Mouse (Mus musculus): Measurements from ENCODE around the gene Mex3d. TPM values are rescaled to one million over a fixed set of nuclear protein-coding genes. Genes with fewer than 3 reads are reported as not detected.

Mex3d gene
- total RNA-seq, 2 experiments from 2014 or later, result 33.6 to 36.6 TPM

DNA sequence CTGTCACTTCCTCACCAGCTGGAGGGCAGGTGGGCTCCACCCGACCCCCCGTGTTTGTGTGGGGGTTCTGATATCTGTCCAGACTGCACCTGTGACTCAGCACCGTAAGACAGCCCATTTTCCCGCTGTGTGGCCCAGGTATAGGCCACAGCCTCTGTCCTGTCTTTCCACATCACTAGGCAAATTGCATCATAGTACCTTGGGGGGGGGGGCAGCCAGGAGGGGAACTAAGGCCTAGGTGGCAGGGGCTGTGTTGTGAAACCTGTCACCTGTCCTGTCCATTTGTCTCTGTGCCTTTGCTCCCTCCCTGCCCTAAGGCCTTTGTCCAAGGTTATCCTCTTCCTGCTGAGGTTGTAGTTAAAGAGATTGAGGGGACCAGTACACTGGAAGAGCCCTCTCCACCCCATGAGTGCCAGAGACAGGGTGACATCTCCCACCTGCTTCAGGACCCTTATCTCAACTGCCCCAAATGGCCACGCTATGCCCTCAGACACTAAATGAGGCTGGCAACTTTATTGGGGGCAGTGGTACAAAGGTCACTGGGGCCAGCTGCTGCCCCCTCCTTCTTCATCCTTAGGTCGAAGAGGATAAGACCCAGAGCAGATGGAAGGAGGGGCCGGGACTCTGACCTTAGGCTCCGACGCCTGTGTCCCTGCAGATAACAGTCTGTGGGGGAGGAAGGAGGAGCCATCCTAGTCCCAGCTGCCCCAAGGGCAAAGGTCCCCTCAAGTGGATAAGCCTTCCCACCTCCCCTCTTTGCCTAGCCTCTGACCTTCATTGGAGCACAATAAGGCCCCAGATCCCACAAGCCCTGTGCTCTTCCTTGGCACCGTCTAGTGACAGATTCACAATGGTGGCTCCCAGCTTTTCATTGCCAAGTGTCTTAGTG, 55.6 kb downstream of the Mex3d start:
- DNase-seq (ENCODE audit: low spot score in 2 of 2), result no peak

- no peak for DNase-seq (ENCODE audit: low spot score in 2 of 2)
Observed at GRCm38 (mm10) chr10:80330888-80331287, 56.6 kb downstream of the Mex3d start.

Small RNAs within 50 kb of the gene (microRNA-seq; reads per million reads assigned to microRNA genes)
- 0 reads per million in 2 experiments for gene Gm22721

Other genes starting within 250 kb of the Mex3d start
- 100 to 1,000 TPM; 385 to 392 TPM for gene Atp5d, start 249.0 kb downstream of the Mex3d start, total RNA-seq (2021)
- gene Cbarp, start 246.8 kb downstream of the Mex3d start, total RNA-seq (2021), result 100 to 1,000 TPM; 360 to 374 TPM
- gene Midn, start 239.4 kb downstream of the Mex3d start, total RNA-seq (2021), result 100 to 1,000 TPM; 112 to 128 TPM
- gene Cirbp, start 221.7 kb downstream of the Mex3d start, total RNA-seq (2021), result 100 to 1,000 TPM; 154 to 175 TPM
- 1 to 10 TPM; 4.3 to 6.7 TPM for gene 1600002K03Rik, start 214.7 kb downstream of the Mex3d start, total RNA-seq (2021)
- gene Efna2, start 208.2 kb downstream of the Mex3d start, total RNA-seq (2021), result 10 to 100 TPM; 16.8 to 19.8 TPM
- 10 to 100 TPM; 40.3 to 46.6 TPM for gene Mum1, start 161.2 kb downstream of the Mex3d start, total RNA-seq (2021)
- 100 to 1,000 TPM; 143 to 152 TPM for gene Ndufs7, start 138.5 kb downstream of the Mex3d start, total RNA-seq (2021)
- 10 to 100 TPM; 27.8 to 31.5 TPM for gene Gamt, start 126.6 kb downstream of the Mex3d start, total RNA-seq (2021)
- gene Dazap1, start 126.2 kb downstream of the Mex3d start, total RNA-seq (2021), result 10 to 100 TPM; 94.6 to 96.3 TPM
- gene Rps15, start 95.2 kb downstream of the Mex3d start, total RNA-seq (2021), result 100 to 1,000 TPM; 733 to 857 TPM
- gene Apc2, start 91.7 kb downstream of the Mex3d start, total RNA-seq (2021), result 100 to 1,000 TPM; 179 to 181 TPM
- 10 to 100 TPM; 19.7 to 22.2 TPM for gene 2310011J03Rik, start 67.1 kb downstream of the Mex3d start, total RNA-seq (2021)
- gene Pcsk4, start 58.2 kb downstream of the Mex3d start, total RNA-seq (2021), result 1 to 10 TPM; 7.1 to 8.0 TPM
- 10 to 100 TPM; 10.3 to 11.6 TPM for gene Reep6, start 57.7 kb downstream of the Mex3d start, total RNA-seq (2021)
- 1 to 10 TPM in 1 of 2 experiments, under 1 TPM in 1; 0.75 to 1.2 TPM for gene Adamtsl5, start 39.2 kb downstream of the Mex3d start, total RNA-seq (2021)
- 1 to 10 TPM; 1.7 to 3.8 TPM for gene Plk5, start 31.2 kb downstream of the Mex3d start, total RNA-seq (2021)
- gene Mbd3, start 11.9 kb upstream of the Mex3d start, total RNA-seq (2021), result 100 to 1,000 TPM; 119 to 129 TPM
- gene Uqcr11, start 19.2 kb upstream of the Mex3d start, total RNA-seq (2021), result 100 to 1,000 TPM; 503 to 527 TPM
- gene Tcf3, start 46.0 kb upstream of the Mex3d start, total RNA-seq (2021), result 10 to 100 TPM; 36.1 to 42.9 TPM
- gene Onecut3, start 107.2 kb upstream of the Mex3d start, total RNA-seq (2021), result under 1 TPM; 0.07 TPM
- under 1 TPM; 0.21 to 0.38 TPM for gene Atp8b3, start 151.5 kb upstream of the Mex3d start, total RNA-seq (2021)
- 10 to 100 TPM; 49.5 to 53.9 TPM for gene Rexo1, start 173.9 kb upstream of the Mex3d start, total RNA-seq (2021)
- gene Klf16, start 189.7 kb upstream of the Mex3d start, total RNA-seq (2021), result 10 to 100 TPM; 41.8 to 43.6 TPM
- gene Abhd17a, start 202.7 kb upstream of the Mex3d start, total RNA-seq (2021), result 100 to 1,000 TPM; 179 to 191 TPM
- gene Scamp4, start 215.2 kb upstream of the Mex3d start, total RNA-seq (2021), result 10 to 100 TPM; 34.9 to 42.9 TPM
- 1 to 10 TPM; 2.1 to 4.5 TPM for gene Adat3, start 215.2 kb upstream of the Mex3d start, total RNA-seq (2021)
- 1 to 10 TPM; 2.6 to 3.0 TPM for gene Gm49322, start 218.4 kb upstream of the Mex3d start, total RNA-seq (2021)
- 100 to 1,000 TPM; 146 to 157 TPM for gene Csnk1g2, start 235.2 kb upstream of the Mex3d start, total RNA-seq (2021)

Data from layer of hippocampus, postnatal 10 days (tissue).